Mouse (Mus musculus) hindbrain, embryonic 10.5 days (tissue): Measurements from ENCODE around the gene Paxip1. TPM values are rescaled to one million over a fixed set of nuclear protein-coding genes. Genes with fewer than 3 reads are reported as not detected.

ENCODE experiments used
- DNase-seq: peaks from one replicate; pipeline ENCODE4 v3.0.0-alpha.2; 2017; ENCODE audit warnings: low spot score
- H3K27ac ChIP-seq: fragments of 300-500 bp; sonication (generic); 2 replicates; pipeline ENCODE4 v1.5.1; 2016; ENCODE audit warnings: mild to moderate bottlenecking, moderate library complexity
- H3K27me3 ChIP-seq: fragments of 300-500 bp; sonication (generic); 2 replicates; pipeline ENCODE4 v1.6.1; 2016; ENCODE audit warnings: mild to moderate bottlenecking; ENCODE audit not compliant: poor library complexity, insufficient read depth, severe bottlenecking
- H3K36me3 ChIP-seq: fragments of 300-500 bp; sonication (generic); 2 replicates; pipeline ENCODE4 v1.6.1; 2016; ENCODE audit warnings: mild to moderate bottlenecking, moderate library complexity
- H3K4me1 ChIP-seq: fragments of 300-500 bp; sonication (generic); replicated peaks from 2 replicates; pipeline ENCODE4 v1.6.1; 2016; ENCODE audit warnings: mild to moderate bottlenecking
- H3K4me3 ChIP-seq: fragments of 300-500 bp; sonication (generic); 2 replicates; pipeline ENCODE4 v1.5.1; 2016; ENCODE audit warnings: mild to moderate bottlenecking, moderate library complexity
- H3K9me3 ChIP-seq: fragments of 300-500 bp; sonication (generic); 2 replicates; pipeline ENCODE4 v1.6.1; 2016; ENCODE audit warnings: mild to moderate bottlenecking, moderate library complexity
- WGBS: fragments of 180-500 bp; shearing (Covaris S2); methylation state at CpG from one replicate; pipeline ENCODE4 v1.1.7; 2016; 5-methylcytosine and 5-hydroxymethylcytosine counted together
- polyA plus RNA-seq: library from polyadenylated mRNA; unstranded; fragments of >200 nt; fragmentation: Nextera tagmentation; extraction: Ambion mirVana; gene quantifications from 2 replicates; pipeline ENCODE4 v1.2.1, GENCODE M21; 2016

Paxip1 gene
- polyA plus RNA-seq, 1 experiment from 2014 or later, result 48.7 TPM

DNA sequence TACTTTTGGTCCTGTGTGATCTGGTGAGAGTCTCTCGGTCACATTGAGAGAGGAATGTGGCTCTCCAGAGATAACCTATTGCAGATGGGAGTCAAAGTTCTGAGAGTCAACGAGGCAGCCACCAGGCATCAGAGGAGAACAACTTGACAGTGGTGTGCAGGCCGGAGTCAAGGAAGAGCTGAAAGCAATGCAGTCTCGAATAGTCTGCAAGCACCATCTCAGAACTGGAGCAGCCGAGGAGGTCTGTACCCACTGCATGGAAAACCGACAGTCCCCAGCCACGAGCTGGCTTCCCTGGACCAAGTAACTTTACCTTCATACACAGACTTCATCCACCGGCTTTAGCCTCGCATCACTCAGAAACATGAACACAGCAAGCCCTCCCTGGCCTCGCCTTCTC lies 1.9 kb downstream of the Paxip1 start:
- peak overlapping the region; percentile 79 for H3K4me3 ChIP-seq
- 82% methylated on average over 10 of the region's 10 CpGs for WGBS
- DNase-seq, result no peak
- H3K27me3 ChIP-seq, result no peaks in the 10 kb centered on the region
- H3K9me3 ChIP-seq, result no peaks in the 10 kb centered on the region
- H3K4me1 ChIP-seq, result peaks cover 24% of the 10 kb centered on the region
- H3K27ac ChIP-seq, result no peak overlapping the region; the same call in 1 of the 2 replicates
- H3K36me3 ChIP-seq, result peaks cover 52% of the 10 kb centered on the region

- Histone ChIP-seq H3K36me3 (peaks cover 99% of the 10 kb centered on the region), H3K9me3 (no peaks in the 10 kb centered on the region), H3K4me1 (no peaks in the 10 kb centered on the region), H3K27me3 (no peaks in the 10 kb centered on the region), H3K27ac (no peak overlapping the region), H3K4me3 (no peak overlapping the region)
- peak; percentile 0 for DNase-seq
- 96% methylated on average over 9 of the region's 9 CpGs for WGBS
Measured at GRCm38 (mm10) chr5:27783381-27783780, 8.1 kb downstream of the Paxip1 start.

GRCm38 (mm10) chr5:27767948-27768347 lies 23.5 kb downstream of the Paxip1 start:
- peak overlapping the region; percentile 79 for H3K27ac ChIP-seq
- peak; percentile 18 for DNase-seq
- WGBS, result 76% methylated on average over 5 of the region's 5 CpGs

GRCm38 (mm10) chr5:27765780-27766179 lies 25.7 kb downstream of the Paxip1 start:
- peaks cover 100% of the 10 kb centered on the region for H3K36me3 ChIP-seq

More at GRCm38 (mm10) chr5:27767948-27768347, 23.5 kb downstream of the Paxip1 start:
- Histone ChIP-seq H3K4me1 (peaks cover 15% of the 10 kb centered on the region), H3K4me3 (no peak overlapping the region), H3K9me3 (no peaks in the 10 kb centered on the region), H3K27me3 (no peaks in the 10 kb centered on the region), H3K36me3 (peaks cover 100% of the 10 kb centered on the region)

DNA sequence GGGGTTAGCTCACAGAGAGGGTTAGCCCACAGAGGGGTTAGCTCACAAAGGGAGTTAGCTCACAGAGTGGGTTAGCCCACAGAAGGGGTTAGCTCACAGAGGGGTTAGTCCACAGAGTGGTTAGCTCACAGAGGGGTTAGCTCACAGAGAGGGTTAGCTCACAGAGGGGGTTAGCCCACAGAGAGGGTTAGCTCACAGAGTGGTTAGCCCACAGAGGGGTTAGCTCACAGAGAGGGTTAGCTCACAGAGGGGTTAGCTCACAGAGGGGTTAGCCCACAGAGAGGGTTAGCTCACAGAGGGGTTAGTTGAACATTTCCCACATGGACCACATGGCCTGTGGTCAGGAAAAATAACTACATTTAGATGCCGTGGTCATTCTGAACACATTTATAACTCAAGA lies 46.5 kb downstream of the Paxip1 start:
- peaks cover 99% of the 10 kb centered on the region for H3K36me3 ChIP-seq
- H3K9me3 ChIP-seq, result no peaks in the 10 kb centered on the region
- DNase-seq, result no peak
- no peaks in the 10 kb centered on the region for H3K4me1 ChIP-seq
- WGBS, result 93% methylated on average over 1 of the region's 1 CpGs
- H3K4me3 ChIP-seq, result no peak overlapping the region
- no peak overlapping the region for H3K27ac ChIP-seq
- no peaks in the 10 kb centered on the region for H3K27me3 ChIP-seq

More at GRCm38 (mm10) chr5:27765780-27766179, 25.7 kb downstream of the Paxip1 start:
- H3K27ac ChIP-seq, result 0 out of 2 replicates have a peak overlapping the region, but pooled peaks have one; percentile 2
- peaks cover 15% of the 10 kb centered on the region for H3K4me1 ChIP-seq
- DNase-seq, result no peak
- H3K27me3 ChIP-seq, result no peaks in the 10 kb centered on the region
- H3K4me3 ChIP-seq, result no peak overlapping the region
- H3K9me3 ChIP-seq, result no peaks in the 10 kb centered on the region
- 76% methylated on average over 4 of the region's 4 CpGs for WGBS

GRCm38 (mm10) chr5:27739216-27739615 lies 52.3 kb downstream of the Paxip1 start:
- WGBS, result 88% methylated on average over 6 of the region's 6 CpGs
- peaks cover 9% of the 10 kb centered on the region; the same call in 1 of the 2 replicates for H3K9me3 ChIP-seq
- H3K27me3 ChIP-seq, result no peaks in the 10 kb centered on the region
- no peak for DNase-seq
- peaks cover 56% of the 10 kb centered on the region for H3K36me3 ChIP-seq
- H3K4me3 ChIP-seq, result no peak overlapping the region
- no peak overlapping the region for H3K27ac ChIP-seq
- no peaks in the 10 kb centered on the region for H3K4me1 ChIP-seq

- no peaks in the 10 kb centered on the region for H3K4me1 ChIP-seq
- peaks cover 13% of the 10 kb centered on the region; the same call in 1 of the 2 replicates for H3K9me3 ChIP-seq
- no peak overlapping the region for H3K27ac ChIP-seq
- H3K27me3 ChIP-seq, result no peaks in the 10 kb centered on the region
- DNase-seq, result peak; percentile 74
- 7% methylated on average over 3 of the region's 3 CpGs for WGBS
- H3K4me3 ChIP-seq, result no peak overlapping the region
- peaks cover 36% of the 10 kb centered on the region for H3K36me3 ChIP-seq
Measured at GRCm38 (mm10) chr5:27737168-27737567, 54.3 kb downstream of the Paxip1 start.

- DNase-seq, result no peak
- Histone ChIP-seq H3K9me3 (peaks cover 18% of the 10 kb centered on the region; the same call in 1 of the 2 replicates), H3K4me1 (no peaks in the 10 kb centered on the region), H3K27ac (no peak overlapping the region), H3K4me3 (no peak overlapping the region), H3K36me3 (no peaks in the 10 kb centered on the region), H3K27me3 (no peaks in the 10 kb centered on the region)
- WGBS, result 83% methylated on average over 5 of the region's 5 CpGs
Measured at GRCm38 (mm10) chr5:27732288-27732868, 59.1 kb downstream of the Paxip1 start.

DNA sequence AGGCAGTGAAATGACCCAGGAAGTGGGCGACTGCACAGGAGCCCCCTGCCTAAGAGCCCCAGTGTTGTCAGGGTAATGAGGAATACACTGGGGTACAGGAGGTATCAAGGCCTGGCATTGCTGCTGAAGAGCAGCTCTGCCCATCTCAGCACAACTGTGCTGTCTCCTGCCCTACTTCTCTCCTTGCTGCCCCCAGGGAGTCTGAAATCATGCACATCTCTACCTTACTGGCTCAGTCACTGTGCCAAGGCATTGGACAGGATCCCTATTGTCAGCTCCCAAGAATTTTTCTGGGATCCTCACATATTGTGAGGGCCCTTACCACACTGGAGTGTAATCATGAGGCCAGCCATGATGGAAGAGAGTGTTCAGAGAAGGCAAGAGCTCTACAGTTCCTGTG lies 60.1 kb downstream of the Paxip1 start:
- Histone ChIP-seq H3K4me1 (no peaks in the 10 kb centered on the region), H3K27ac (no peak overlapping the region), H3K36me3 (no peaks in the 10 kb centered on the region), H3K9me3 (peaks cover 18% of the 10 kb centered on the region; the same call in 1 of the 2 replicates), H3K4me3 (no peak overlapping the region), H3K27me3 (no peaks in the 10 kb centered on the region)
- DNase-seq, result no peak
- WGBS, result 72% methylated on average over 1 of the region's 1 CpGs

DNA sequence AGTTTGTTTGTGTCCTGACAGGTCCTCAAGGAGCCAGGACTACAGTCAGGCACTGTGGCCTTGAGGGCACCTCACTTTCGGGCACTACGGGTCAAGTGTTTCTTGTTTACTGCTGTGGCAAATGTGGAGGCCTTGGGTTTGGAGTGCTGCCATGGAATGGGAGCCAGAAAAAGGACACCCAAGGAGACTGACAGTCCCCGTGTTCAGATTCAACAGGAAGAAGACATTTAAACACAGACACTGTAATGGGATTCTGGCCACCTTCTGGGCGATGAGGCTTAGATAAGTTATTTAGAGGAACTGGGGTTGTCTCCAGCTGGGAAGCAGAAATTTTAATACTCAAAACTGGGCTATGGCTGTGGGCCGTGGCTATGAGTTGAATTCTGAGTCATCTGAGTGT lies 60.8 kb downstream of the Paxip1 start:
- DNase-seq, result no peak
- Histone ChIP-seq H3K27ac (no peak overlapping the region), H3K4me3 (no peak overlapping the region), H3K36me3 (peaks cover 1% of the 10 kb centered on the region; the same call in 1 of the 2 replicates), H3K27me3 (no peaks in the 10 kb centered on the region), H3K9me3 (peaks cover 18% of the 10 kb centered on the region; the same call in 1 of the 2 replicates), H3K4me1 (no peaks in the 10 kb centered on the region)
- 84% methylated on average over 5 of the region's 5 CpGs for WGBS

DNA sequence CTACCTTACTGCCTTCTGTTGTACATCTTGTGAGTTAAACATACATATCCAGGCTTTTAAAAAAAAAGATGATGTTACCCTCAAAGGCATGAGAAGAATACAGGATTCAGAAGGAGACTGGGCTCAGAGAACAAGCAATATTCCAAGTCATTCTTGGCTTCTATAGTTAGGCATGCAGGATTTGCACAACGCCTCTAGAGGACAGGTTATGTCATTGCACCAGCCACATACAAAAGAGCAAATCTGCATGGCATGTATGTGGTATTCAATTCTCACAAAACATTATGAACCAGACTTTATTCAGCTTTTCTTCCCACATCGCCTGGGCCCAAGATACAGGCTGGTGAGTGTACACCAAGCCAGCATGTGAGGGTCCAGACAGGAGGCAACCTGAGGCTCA lies 67.0 kb downstream of the Paxip1 start:
- no peak for DNase-seq
- no peaks in the 10 kb centered on the region for H3K27me3 ChIP-seq
- no peaks in the 10 kb centered on the region for H3K4me1 ChIP-seq
- H3K9me3 ChIP-seq, result 0 out of 2 replicates have a peak, but pooled peaks cover 5% of the 10 kb centered on the region
- WGBS, result 33% methylated on average over 2 of the region's 2 CpGs
- H3K27ac ChIP-seq, result no peak overlapping the region
- H3K4me3 ChIP-seq, result no peak overlapping the region
- peaks cover 3% of the 10 kb centered on the region; the same call in 1 of the 2 replicates for H3K36me3 ChIP-seq

DNA sequence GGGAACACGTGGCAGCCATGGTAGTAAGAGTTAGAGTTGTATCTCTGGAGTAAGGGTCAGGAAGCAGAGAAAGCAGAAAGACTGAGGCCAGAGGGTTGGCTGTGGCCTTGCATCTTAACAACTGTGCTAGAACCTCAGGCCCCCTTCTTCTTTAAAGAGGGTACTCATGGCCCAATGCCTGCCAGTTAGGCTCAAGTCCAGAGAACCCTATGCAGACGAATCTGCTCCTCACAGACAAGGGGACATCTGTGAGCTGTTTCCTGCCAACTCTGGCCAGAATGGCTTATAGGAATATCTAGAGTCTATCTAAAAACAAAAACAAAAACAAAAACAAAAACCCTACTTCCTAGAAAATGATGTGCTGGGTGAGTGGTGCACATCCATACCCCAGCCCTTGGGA lies 72.2 kb downstream of the Paxip1 start:
- Histone ChIP-seq H3K36me3 (no peaks in the 10 kb centered on the region), H3K27ac (no peak overlapping the region), H3K4me3 (no peak overlapping the region), H3K9me3 (no peaks in the 10 kb centered on the region), H3K27me3 (no peaks in the 10 kb centered on the region), H3K4me1 (peaks cover 5% of the 10 kb centered on the region)
- no peak for DNase-seq
- 77% methylated on average over 2 of the region's 2 CpGs for WGBS

DNA sequence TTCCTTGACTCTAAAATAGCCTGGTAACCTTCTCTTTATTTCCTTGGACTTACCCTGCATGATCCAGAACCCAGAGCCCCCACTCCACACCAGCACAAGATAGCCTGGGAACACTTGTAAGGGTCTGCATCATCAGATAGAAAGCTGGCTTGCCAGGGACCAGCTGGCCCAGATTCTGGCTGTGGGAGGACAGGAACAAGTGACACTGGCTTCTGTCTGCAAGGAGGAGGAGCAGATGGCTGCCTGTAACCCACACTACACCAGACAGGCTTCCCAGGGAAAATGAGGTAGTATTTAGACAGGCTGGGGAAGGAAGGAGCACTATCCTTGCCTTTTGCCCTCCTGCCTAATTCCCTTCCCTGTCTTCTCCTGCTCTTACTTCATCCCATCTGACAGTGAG lies 74.2 kb downstream of the Paxip1 start:
- H3K9me3 ChIP-seq, result no peaks in the 10 kb centered on the region
- no peak for DNase-seq
- no peaks in the 10 kb centered on the region for H3K36me3 ChIP-seq
- no peak overlapping the region for H3K4me3 ChIP-seq
- no peak overlapping the region for H3K27ac ChIP-seq
- H3K27me3 ChIP-seq, result no peaks in the 10 kb centered on the region
- peaks cover 8% of the 10 kb centered on the region for H3K4me1 ChIP-seq
